Mouse (Mus musculus) midbrain, embryonic 16.5 days (tissue): ENCODE measurements around the gene Gm42517. TPM values are rescaled to one million over a fixed set of nuclear protein-coding genes. Genes with fewer than 3 reads are reported as not detected.

Source experiments
- ATAC-seq: fragments of 200-750 bp; cut with Nextera tagmentation; 2 replicates; pipeline ENCODE4 v1.8.0; 2017; ENCODE audit warnings: moderate TSS enrichment
- H3K27ac ChIP-seq: fragments of 300-500 bp; sonication (generic); 2 replicates; pipeline ENCODE4 v1.5.1; 2014; ENCODE audit warnings: mild to moderate bottlenecking, low read length, mixed read lengths
- H3K27me3 ChIP-seq: fragments of 300-500 bp; sonication (generic); 2 replicates; pipeline ENCODE4 v1.6.1; 2014; ENCODE audit warnings: low read depth, low read length, mixed read lengths; ENCODE audit not compliant: control insufficient read depth, insufficient read depth
- H3K36me3 ChIP-seq: fragments of 300-500 bp; sonication (generic); 2 replicates; pipeline ENCODE4 v1.6.1; 2014; ENCODE audit warnings: mild to moderate bottlenecking, low read length, moderate library complexity, mixed read lengths; ENCODE audit not compliant: control insufficient read depth, insufficient read depth
- H3K4me1 ChIP-seq: fragments of 300-500 bp; sonication (generic); 2 replicates; pipeline ENCODE4 v1.6.1; 2014; ENCODE audit warnings: mild to moderate bottlenecking, low read length, mixed read lengths; ENCODE audit not compliant: control insufficient read depth, insufficient read depth
- H3K4me2 ChIP-seq: fragments of 300-500 bp; sonication (generic); 2 replicates; pipeline ENCODE4 v1.6.1; 2014; ENCODE audit warnings: mild to moderate bottlenecking, low read length, mixed read lengths
- H3K4me3 ChIP-seq: fragments of 300-500 bp; sonication (generic); 2 replicates; pipeline ENCODE4 v1.5.1; 2014; ENCODE audit warnings: low read depth, mild to moderate bottlenecking, low read length, moderate library complexity, mixed read lengths
- H3K9ac ChIP-seq: fragments of 300-500 bp; sonication (generic); 2 replicates; pipeline ENCODE4 v1.6.1; 2014; ENCODE audit warnings: low read depth, low read length, mixed read lengths
- H3K9me3 ChIP-seq: fragments of 300-500 bp; sonication (generic); replicated peaks from 2 replicates; pipeline ENCODE4 v1.6.1; 2014; ENCODE audit warnings: mild to moderate bottlenecking, low read length, mixed read lengths; ENCODE audit not compliant: control insufficient read depth, poor library complexity, severe bottlenecking
- WGBS: fragments of 180-500 bp; shearing (Covaris S2); extraction: QIAGEN DNeasy Blood & Tissue Kit; methylation state at CpG from one replicate; pipeline ENCODE4 v1.1.7; 2014; 5-methylcytosine and 5-hydroxymethylcytosine counted together
- polyA plus RNA-seq: library from polyadenylated mRNA; unstranded; fragments of >200 nt; fragmentation: Nextera tagmentation; extraction: Ambion mirVana; gene quantifications from 2 replicates; pipeline ENCODE4 v1.2.1, GENCODE M21; 2015

Gm42517 gene
- polyA plus RNA-seq, 1 experiment from 2014 or later = 2.6 TPM

DNA sequence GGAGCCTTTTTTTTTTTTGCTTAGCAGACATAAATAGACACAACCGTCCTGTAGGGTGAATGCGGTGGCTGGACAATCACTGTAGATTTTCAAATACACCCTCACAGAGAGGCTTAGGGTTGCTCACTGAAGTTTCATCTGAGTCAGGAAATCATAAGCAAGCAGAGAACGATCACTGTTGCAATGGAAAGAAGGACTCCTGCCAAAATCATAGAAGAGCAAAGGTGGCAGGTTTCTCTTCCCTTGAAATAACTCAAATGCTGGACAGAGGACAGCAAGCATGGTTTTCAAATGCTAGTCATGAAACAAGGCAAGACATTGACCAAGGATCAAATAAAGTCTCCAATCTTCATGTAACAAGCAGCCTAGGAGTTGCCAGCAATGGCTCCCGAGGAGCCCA is 10.6 kb upstream of the Gm42517 start:
- H3K4me2 ChIP-seq = no peak overlapping the region
- H3K27me3 ChIP-seq = no peaks in the 10 kb centered on the region
- no peak overlapping the region for H3K9ac ChIP-seq
- no peak overlapping the region for H3K27ac ChIP-seq
- no peaks in the 10 kb centered on the region for H3K36me3 ChIP-seq
- no peaks in the 10 kb centered on the region for H3K4me1 ChIP-seq
- 85% methylated on average over 4 of the region's 4 CpGs for WGBS
- no peak for ATAC-seq
- no peak overlapping the region for H3K4me3 ChIP-seq
- 0 out of 2 replicates have a peak, but pooled peaks cover 2% of the 10 kb centered on the region for H3K9me3 ChIP-seq

DNA sequence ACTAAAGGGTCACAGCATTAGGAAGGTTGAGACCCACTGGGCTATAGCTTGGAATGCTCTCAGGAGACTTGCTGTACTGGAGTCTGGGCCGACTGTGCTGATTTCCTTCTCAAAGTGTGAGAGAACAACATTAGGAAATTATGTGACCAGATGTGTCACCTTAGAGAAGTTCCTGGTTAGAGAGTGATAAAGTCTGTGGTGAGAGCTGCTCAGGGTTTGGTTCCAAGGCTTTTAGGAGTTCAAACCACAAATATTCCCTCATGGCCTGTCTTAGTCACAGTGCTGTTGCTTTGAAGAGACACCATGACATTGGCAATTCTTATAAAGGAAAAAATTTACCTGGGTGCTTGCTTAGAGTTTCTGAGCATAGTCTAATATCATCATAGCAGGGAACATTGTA is 8.3 kb upstream of the Gm42517 start:
- 77% methylated on average over 1 of the region's 1 CpGs for WGBS
- Histone ChIP-seq H3K4me1 (no peaks in the 10 kb centered on the region), H3K9ac (no peak overlapping the region), H3K4me2 (no peak overlapping the region), H3K36me3 (no peaks in the 10 kb centered on the region), H3K27ac (no peak overlapping the region), H3K9me3 (no peaks in the 10 kb centered on the region), H3K4me3 (no peak overlapping the region), H3K27me3 (peaks cover 10% of the 10 kb centered on the region)
- ATAC-seq = no peak

DNA sequence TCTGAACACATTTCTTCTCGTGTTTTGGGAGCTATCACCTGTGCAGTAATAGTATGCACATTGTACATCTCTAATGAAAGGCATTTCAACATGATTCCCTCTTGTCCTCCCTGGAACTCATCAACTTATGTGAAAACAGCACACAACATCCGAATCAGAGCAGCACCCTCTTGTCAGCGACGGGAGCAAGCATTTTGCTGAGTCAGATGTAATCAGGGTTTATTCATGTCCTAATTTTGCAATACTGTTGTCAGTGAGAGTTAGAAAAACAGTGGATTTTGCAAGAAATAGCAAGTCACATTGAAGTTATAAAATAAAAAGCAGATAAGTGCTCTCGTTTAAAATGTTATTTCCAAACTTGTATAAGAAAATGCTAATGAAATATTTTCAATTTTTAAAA is 6.4 kb upstream of the Gm42517 start:
- no peaks in the 10 kb centered on the region for H3K36me3 ChIP-seq
- no peak for ATAC-seq
- WGBS = 73% methylated on average over 5 of the region's 5 CpGs
- H3K27me3 ChIP-seq = peaks cover 23% of the 10 kb centered on the region
- H3K27ac ChIP-seq = no peak overlapping the region
- H3K4me1 ChIP-seq = peaks cover 5% of the 10 kb centered on the region; the same call in 1 of the 2 replicates
- no peaks in the 10 kb centered on the region for H3K9me3 ChIP-seq
- no peak overlapping the region for H3K9ac ChIP-seq
- H3K4me3 ChIP-seq = no peak overlapping the region
- H3K4me2 ChIP-seq = no peak overlapping the region

DNA sequence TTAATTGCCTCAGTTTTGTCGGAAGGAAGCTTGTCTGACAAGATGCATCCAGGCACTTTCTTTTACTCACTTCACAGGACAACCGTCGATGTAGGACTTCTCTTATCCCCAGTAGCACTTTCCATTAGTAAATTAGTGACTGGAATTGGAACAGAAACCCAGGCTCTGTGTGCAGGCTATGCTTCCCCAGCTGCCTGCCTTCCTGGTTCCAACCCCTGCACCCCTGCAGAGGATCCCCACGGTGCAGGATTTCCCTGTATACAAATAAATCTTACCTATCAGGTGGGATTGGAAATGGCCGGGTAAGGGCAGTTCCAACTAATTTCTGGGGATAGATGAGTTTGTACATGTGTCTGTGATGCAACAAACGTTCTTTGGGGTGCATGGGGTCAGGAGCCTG is 2.2 kb upstream of the Gm42517 start:
- no peak overlapping the region for H3K9ac ChIP-seq
- WGBS = 3% methylated on average over 6 of the region's 6 CpGs
- peaks cover 28% of the 10 kb centered on the region for H3K4me1 ChIP-seq
- no peaks in the 10 kb centered on the region for H3K9me3 ChIP-seq
- no peak for ATAC-seq
- no peak overlapping the region for H3K4me3 ChIP-seq
- H3K27ac ChIP-seq = no peak overlapping the region
- no peak overlapping the region; the same call in 1 of the 2 replicates for H3K4me2 ChIP-seq
- peaks cover 44% of the 10 kb centered on the region for H3K27me3 ChIP-seq
- no peaks in the 10 kb centered on the region for H3K36me3 ChIP-seq

DNA sequence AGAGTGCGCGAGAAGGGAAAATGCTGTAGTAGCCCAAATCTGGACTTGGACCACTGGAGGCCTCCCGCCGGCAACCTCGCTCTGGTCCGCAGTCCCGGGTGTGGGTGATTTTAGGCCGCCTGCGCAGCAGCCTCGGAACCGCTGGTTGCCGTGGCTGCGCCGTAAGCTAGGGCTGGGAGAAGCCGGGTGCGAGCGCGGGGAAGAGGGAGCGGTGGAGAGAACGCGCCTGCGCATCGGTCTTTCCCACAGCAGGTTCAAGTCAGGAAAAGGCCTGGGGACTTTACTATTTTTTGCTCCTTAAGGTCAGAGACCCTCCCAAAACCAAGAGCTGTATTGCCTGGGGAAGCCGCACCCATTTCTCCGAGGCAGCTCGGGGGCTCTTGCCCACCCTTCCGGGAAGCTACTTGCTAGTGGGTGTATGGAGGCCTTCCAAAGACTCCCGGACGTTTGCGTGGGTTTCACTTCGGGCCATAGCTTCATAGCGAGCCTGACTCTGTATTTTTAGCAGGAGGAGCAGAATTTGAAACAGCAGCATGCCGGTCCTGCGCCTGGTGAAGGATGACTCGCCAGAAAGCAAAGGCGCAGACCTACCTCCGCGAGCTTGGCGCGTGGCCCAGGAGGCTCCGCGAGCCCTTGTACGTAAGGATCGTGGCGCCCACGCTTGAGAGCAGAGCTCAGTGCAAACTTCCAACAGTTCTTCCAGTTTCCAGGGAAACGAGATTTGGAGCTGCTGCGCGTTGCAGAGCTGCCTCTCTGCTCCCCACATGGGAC is 1.3 kb upstream of the Gm42517 start:
- Histone ChIP-seq H3K27me3 (peaks cover 52% of the 10 kb centered on the region), H3K4me1 (peaks cover 28% of the 10 kb centered on the region)

DNA sequence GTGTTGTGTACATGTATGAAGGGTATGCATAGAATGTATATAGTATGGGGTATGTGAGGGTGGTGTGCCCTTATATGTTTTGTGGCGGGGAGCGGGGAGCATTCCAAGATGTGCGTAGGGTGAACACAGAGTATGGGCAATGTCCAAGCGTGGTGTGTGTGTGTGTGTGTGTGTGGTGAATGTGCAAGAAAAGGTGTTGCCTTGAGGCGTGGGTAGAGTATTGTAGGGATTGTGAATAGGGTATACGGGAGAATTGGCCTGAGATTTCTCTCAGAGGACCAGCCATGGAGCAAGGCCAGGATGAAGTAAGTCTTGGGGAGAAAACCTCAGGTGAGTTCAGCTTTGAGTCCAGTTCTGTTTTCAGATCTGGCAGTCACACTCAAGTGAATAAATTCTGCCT is 724 bp upstream of the Gm42517 start:
- Histone ChIP-seq H3K27me3 (peaks cover 57% of the 10 kb centered on the region), H3K4me1 (peaks cover 28% of the 10 kb centered on the region), H3K36me3 (no peaks in the 10 kb centered on the region), H3K9me3 (no peaks in the 10 kb centered on the region), H3K4me3 (peak overlapping the region; percentile 81), H3K27ac (no peak overlapping the region), H3K9ac (peak overlapping the region; percentile 89), H3K4me2 (peak overlapping the region; percentile 82)
- ATAC-seq = peak; percentile 14
- 3% methylated on average over 6 of the region's 6 CpGs for WGBS

More for the DNA sequence above, 1.3 kb upstream of the Gm42517 start:
- no peak overlapping the region for H3K27ac ChIP-seq
- under 1% methylated on average over 49 of the region's 49 CpGs for WGBS
- peak overlapping the region; percentile 82 for H3K4me2 ChIP-seq
- ATAC-seq = peak; percentile 61
- H3K36me3 ChIP-seq = no peaks in the 10 kb centered on the region
- no peaks in the 10 kb centered on the region for H3K9me3 ChIP-seq
- H3K4me3 ChIP-seq = peak overlapping the region; percentile 81
- H3K9ac ChIP-seq = peak overlapping the region; percentile 89

DNA sequence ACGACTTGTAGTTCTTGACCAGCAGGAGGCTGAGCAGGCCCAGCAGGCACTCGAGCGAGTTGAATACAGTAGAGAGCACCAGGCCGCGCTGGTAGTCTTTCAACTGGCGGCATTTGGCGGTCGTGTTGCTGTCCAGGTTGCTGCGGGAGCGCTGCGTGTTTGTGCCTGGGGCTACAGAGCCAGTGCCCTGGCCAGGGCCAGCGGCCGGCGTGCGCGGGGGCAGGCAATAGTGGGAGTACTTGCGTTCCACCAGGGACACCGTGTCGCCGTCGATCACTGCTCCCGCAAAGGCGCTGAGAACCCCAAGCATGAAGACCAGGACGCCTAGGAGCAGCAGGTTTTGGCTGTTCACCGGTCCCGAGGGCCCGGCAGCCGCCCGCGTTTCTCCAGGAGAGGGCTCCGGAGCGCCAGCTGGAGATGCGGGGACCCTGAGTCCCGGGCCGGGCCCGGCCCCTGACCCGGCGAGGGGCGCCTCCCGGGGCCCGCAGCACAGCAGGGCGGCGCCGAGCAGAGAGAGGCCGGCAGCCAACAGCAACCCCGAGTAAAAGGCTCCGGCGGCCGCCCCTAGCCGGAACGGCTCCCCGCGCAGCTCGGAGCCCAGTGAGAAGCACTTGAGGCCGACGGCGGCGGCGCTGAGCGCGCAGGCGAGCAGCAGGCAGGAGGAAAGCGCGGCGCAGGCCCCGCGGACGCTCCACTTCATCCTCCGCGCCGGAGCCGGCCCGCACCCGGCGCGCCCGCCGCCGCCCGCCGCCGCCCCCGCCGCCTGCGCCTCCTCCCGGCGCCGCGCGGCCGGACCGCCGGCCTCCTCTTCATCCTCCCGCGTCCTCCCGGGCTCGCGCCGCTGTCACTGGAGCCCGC is 509 bp downstream of the Gm42517 start:
- ATAC-seq = peak; percentile 57
- Histone ChIP-seq H3K36me3 (no peaks in the 10 kb centered on the region), H3K4me3 (peak overlapping the region; percentile 81), H3K4me2 (peak overlapping the region; percentile 82), H3K4me1 (peaks cover 28% of the 10 kb centered on the region), H3K9me3 (no peaks in the 10 kb centered on the region), H3K27me3 (peaks cover 61% of the 10 kb centered on the region), H3K27ac (peak overlapping the region; percentile 61; the same call in 1 of the 2 replicates), H3K9ac (peak overlapping the region; percentile 89)
- under 1% methylated on average over 62 of the region's 100 CpGs for WGBS

DNA sequence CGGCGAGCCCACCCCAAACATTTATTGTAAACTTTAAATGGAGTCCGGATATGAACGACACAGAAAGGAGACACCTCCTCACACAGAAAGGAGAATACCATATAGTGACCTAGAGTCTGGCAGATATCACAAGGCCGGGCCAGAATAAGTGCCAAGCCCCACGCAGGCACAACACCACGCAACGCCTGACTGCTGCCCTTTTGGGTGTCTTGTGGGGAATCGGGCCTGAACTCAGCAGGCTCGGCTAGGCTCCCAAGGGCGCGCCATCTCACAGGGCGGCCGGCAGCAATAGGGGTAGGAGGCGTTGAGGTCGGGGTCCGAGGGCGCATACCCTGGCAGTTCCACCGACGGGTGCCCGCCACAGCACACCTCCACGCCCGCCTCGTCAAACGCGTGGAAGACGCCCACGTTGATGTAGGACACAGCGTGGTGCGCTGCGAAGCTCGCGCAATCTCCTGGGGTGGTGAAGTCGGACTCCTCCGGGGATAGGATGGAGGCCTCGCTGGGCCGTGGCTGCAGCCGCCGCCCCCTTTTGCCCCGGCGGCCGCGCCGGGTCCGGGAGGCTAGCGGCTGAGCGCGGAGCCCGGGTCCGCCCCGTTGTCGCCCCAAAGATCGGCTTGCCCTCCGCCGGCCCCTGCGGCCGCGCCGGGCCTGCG is 1.3 kb downstream of the Gm42517 start:
- Histone ChIP-seq H3K27ac (no peak overlapping the region), H3K9me3 (no peaks in the 10 kb centered on the region), H3K36me3 (no peaks in the 10 kb centered on the region), H3K9ac (peak overlapping the region; percentile 89), H3K27me3 (peaks cover 53% of the 10 kb centered on the region), H3K4me3 (peak overlapping the region; percentile 81), H3K4me2 (peak overlapping the region; percentile 82), H3K4me1 (peaks cover 28% of the 10 kb centered on the region)
- WGBS = 2% methylated on average over 60 of the region's 60 CpGs
- peak; percentile 13; the same call in 1 of the 2 replicates for ATAC-seq
